Mouse (Mus musculus) myocyte (in vitro differentiated cells): ENCODE measurements at regions not wholly inside any gene's neighbourhood (a gene's known extent, or its start where the extent isn't known, plus 50 kb on each side); places are given as distances from the start of the nearest gene placed in this dataset.

Experiments used
- H3K27me3 ChIP-seq: one replicate; pipeline ENCODE4 v1.6.1; 2011; ENCODE audit not compliant: control insufficient read depth, insufficient read depth, insufficient read length
- H3K36me3 ChIP-seq: one replicate; pipeline ENCODE4 v1.6.1; 2011; ENCODE audit not compliant: control insufficient read depth, insufficient read depth
- H3K4me2 ChIP-seq: one replicate; pipeline ENCODE4 v1.6.1; 2011; ENCODE audit warnings: low read depth, control low read depth
- H3K4me3 ChIP-seq: one replicate; pipeline ENCODE4 v1.5.1; 2011; ENCODE audit warnings: mild to moderate bottlenecking, control low read depth, moderate library complexity
- H3K79me2 ChIP-seq: one replicate; pipeline ENCODE4 v1.6.1; 2011; ENCODE audit not compliant: control insufficient read depth, insufficient read depth
- H3ac ChIP-seq: one replicate; pipeline ENCODE4 v1.6.1; 2011; ENCODE audit not compliant: control insufficient read depth, insufficient read length
- CEBPB ChIP-seq: IDR thresholded peaks from 2 replicates; pipeline ENCODE4 v1.6.1; 2011; ENCODE audit warnings: mild to moderate bottlenecking, moderate library complexity; ENCODE audit not compliant: poor library complexity, insufficient read depth, severe bottlenecking
- E2F4 ChIP-seq: IDR thresholded peaks from one replicate; pipeline ENCODE4 v1.6.1; 2011; ENCODE audit warnings: mild to moderate bottlenecking, control low read depth, moderate library complexity; ENCODE audit not compliant: insufficient read depth
- MAX ChIP-seq: IDR thresholded peaks from one replicate; pipeline ENCODE4 v1.6.1; 2011; ENCODE audit warnings: low read depth, mild to moderate bottlenecking, control low read depth
- MYOD1 ChIP-seq, 3 experiments: IDR thresholded peaks; one replicate each; pipeline ENCODE4 v1.6.1; 2011; ENCODE audit warnings: control low read depth in 2 of 3, low read depth in 2 of 3, mild to moderate bottlenecking in 2 of 3, moderate library complexity in 1 of 3; ENCODE audit not compliant: insufficient read length in 2 of 3, control insufficient read depth in 1 of 3
- MYOG ChIP-seq, 3 experiments: IDR thresholded peaks; one replicate each; pipeline ENCODE4 v1.6.1; 2011; ENCODE audit warnings: control low read depth in 2 of 3, low read depth in 2 of 3, mild to moderate bottlenecking in 2 of 3; ENCODE audit not compliant: insufficient read length in 2 of 3, control insufficient read depth in 1 of 3, insufficient read depth in 1 of 3
- POLR2A ChIP-seq: IDR thresholded peaks from one replicate; pipeline ENCODE4 v1.6.1; 2011; ENCODE audit warnings: low read depth, mild to moderate bottlenecking, control low read depth, moderate library complexity; ENCODE audit not compliant: insufficient read length
- POLR2AphosphoS2 ChIP-seq: IDR thresholded peaks from one replicate; pipeline ENCODE4 v1.6.1; 2011; ENCODE audit warnings: low read depth, control low read depth; ENCODE audit not compliant: insufficient read length
- REST ChIP-seq: IDR thresholded peaks from one replicate; pipeline ENCODE4 v1.6.1; 2011; ENCODE audit warnings: mild to moderate bottlenecking, control low read depth, moderate library complexity; ENCODE audit not compliant: insufficient read depth, insufficient read length
- SRF ChIP-seq: IDR thresholded peaks from one replicate; pipeline ENCODE4 v1.6.1; 2011; ENCODE audit warnings: low read depth; ENCODE audit not compliant: control insufficient read depth, insufficient read length
- TCF12 ChIP-seq: IDR thresholded peaks from one replicate; pipeline ENCODE4 v1.6.1; 2011; ENCODE audit warnings: mild to moderate bottlenecking, control low read depth; ENCODE audit not compliant: poor library complexity, insufficient read depth, severe bottlenecking
- TCF3 ChIP-seq: IDR thresholded peaks from one replicate; pipeline ENCODE4 v1.6.1; 2011; ENCODE audit warnings: low read depth, control low read depth; ENCODE audit not compliant: insufficient read length
- USF1 ChIP-seq: IDR thresholded peaks from one replicate; pipeline ENCODE4 v1.6.1; 2011; ENCODE audit warnings: low read depth, mild to moderate bottlenecking, control low read depth, moderate library complexity

- Histone ChIP-seq H3ac (no peak overlapping the region), H3K4me3 (no peak overlapping the region), H3K4me2 (no peak overlapping the region), H3K79me2 (no peaks in the 10 kb centered on the region), H3K27me3 (no peaks in the 10 kb centered on the region), H3K36me3 (no peaks in the 10 kb centered on the region)
- TF ChIP-seq CEBPB: no peak
- no peak for TF ChIP-seq MYOD1 (IDR thresholded peaks at IDR 0.05; ENCODE audit: control insufficient read depth in 1 of 3, insufficient read length in 2 of 3, low read depth in 2 of 3)
- no peak for TF ChIP-seq TCF3
- no peak for TF ChIP-seq SRF
- no peak for TF ChIP-seq MYOG (IDR thresholded peaks at IDR 0.05; ENCODE audit: control insufficient read depth in 1 of 3, insufficient read depth in 1 of 3, insufficient read length in 2 of 3, low read depth in 2 of 3)
- TF ChIP-seq MAX: no peak
- TF ChIP-seq POLR2AphosphoS2: no peak
- no peak for TF ChIP-seq REST
- TF ChIP-seq E2F4: no peak
- no peak for TF ChIP-seq TCF12
- TF ChIP-seq USF1: no peak
- TF ChIP-seq POLR2A: no peak
These were observed 151.4 kb upstream of the Ppargc1a start for GRCm38 (mm10) chr5:51718911-51719310.

- H3K79me2 ChIP-seq: no peaks in the 10 kb centered on the region
- H3K27me3 ChIP-seq: no peaks in the 10 kb centered on the region
- no peak overlapping the region for H3K4me2 ChIP-seq
- TF ChIP-seq TCF3: no peak
- no peak for TF ChIP-seq MYOD1 (IDR thresholded peaks at IDR 0.05; ENCODE audit: control insufficient read depth in 1 of 3, insufficient read length in 2 of 3, low read depth in 2 of 3)
- TF ChIP-seq MAX: no peak
- no peak for TF ChIP-seq MYOG (IDR thresholded peaks at IDR 0.05; ENCODE audit: control insufficient read depth in 1 of 3, insufficient read depth in 1 of 3, insufficient read length in 2 of 3, low read depth in 2 of 3)
- TF ChIP-seq USF1: no peak
- no peak for TF ChIP-seq TCF12
- no peak for TF ChIP-seq CEBPB
- no peak for TF ChIP-seq POLR2AphosphoS2
- TF ChIP-seq E2F4: no peak
- no peak for TF ChIP-seq REST
- TF ChIP-seq SRF: no peak
- TF ChIP-seq POLR2A: no peak
- H3ac ChIP-seq: no peak overlapping the region
- H3K4me3 ChIP-seq: no peak overlapping the region
- H3K36me3 ChIP-seq: no peaks in the 10 kb centered on the region
These were observed 150.9 kb upstream of the Ppargc1a start for GRCm38 (mm10) chr5:51718451-51718850.

DNA sequence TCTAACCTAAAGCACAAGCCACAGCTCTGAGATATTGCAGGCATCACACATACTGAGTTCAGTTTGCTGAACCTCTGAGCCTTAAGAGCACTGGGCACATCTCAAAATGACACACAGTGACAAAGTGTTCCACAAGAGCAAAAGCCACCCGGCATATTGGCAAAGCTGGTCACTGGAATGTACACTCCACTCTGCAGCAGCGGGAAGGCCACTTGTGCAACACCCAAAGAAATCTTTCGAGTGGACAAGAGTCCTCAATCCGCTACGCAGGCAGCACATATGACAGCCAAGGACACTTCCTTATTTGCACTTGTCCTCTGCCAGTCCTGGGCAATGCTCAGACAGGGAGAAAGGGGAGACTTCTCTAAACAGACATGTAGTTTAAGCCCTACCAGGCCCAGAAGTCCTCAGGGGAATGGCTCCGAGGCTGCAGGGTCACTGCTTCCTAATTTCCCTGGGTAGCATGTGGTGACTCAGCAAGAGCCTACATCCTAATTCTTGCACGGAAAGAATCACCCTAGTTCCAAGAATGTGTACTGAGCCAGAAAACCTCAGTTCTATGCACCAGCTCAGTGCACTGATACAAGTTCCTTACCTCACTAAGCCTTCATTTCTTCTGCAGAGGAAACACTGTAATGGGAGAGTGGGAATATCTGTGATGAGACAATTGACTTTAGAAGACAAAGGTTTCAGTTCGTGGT, 144.5 kb upstream of the Ppargc1a start:
- Histone ChIP-seq H3ac (no peak overlapping the region), H3K79me2 (no peaks in the 10 kb centered on the region), H3K36me3 (no peaks in the 10 kb centered on the region), H3K4me2 (no peak overlapping the region), H3K27me3 (no peaks in the 10 kb centered on the region), H3K4me3 (no peak overlapping the region)
- TF ChIP-seq MAX: no peak
- TF ChIP-seq TCF12: no peak
- TF ChIP-seq TCF3: no peak
- TF ChIP-seq REST: no peak
- TF ChIP-seq POLR2A: no peak
- no peak for TF ChIP-seq MYOD1 (IDR thresholded peaks at IDR 0.05; ENCODE audit: control insufficient read depth in 1 of 3, insufficient read length in 2 of 3, low read depth in 2 of 3)
- no peak for TF ChIP-seq USF1
- TF ChIP-seq SRF: no peak
- TF ChIP-seq E2F4: no peak
- TF ChIP-seq POLR2AphosphoS2: no peak

GRCm38 (mm10) chr5:51710664-51711063, 143.1 kb upstream of the Ppargc1a start:
- Histone ChIP-seq H3K4me3 (no peak overlapping the region), H3K4me2 (no peak overlapping the region), H3ac (no peak overlapping the region), H3K27me3 (no peaks in the 10 kb centered on the region), H3K79me2 (no peaks in the 10 kb centered on the region), H3K36me3 (no peaks in the 10 kb centered on the region)
- TF ChIP-seq MYOD1 (IDR thresholded peaks at IDR 0.05; ENCODE audit: control insufficient read depth in 1 of 3, insufficient read length in 2 of 3, low read depth in 2 of 3) (no peak), TCF3 (no peak), TCF12 (no peak), MAX (no peak), E2F4 (no peak), REST (no peak), USF1 (no peak), SRF (no peak), CEBPB (no peak), POLR2A (no peak), MYOG (IDR thresholded peaks at IDR 0.05; ENCODE audit: control insufficient read depth in 1 of 3, insufficient read depth in 1 of 3, insufficient read length in 2 of 3, low read depth in 2 of 3) (no peak)
